Mouse (Mus musculus): ENCODE measurements at regions not wholly inside any gene's neighbourhood (a gene's known extent, or its start where the extent isn't known, plus 50 kb on each side); places are given as distances from the start of the nearest gene placed in this dataset.

- 89% methylated on average over 2 of the region's 2 CpGs for WGBS
- Histone ChIP-seq H3K27ac (ENCODE audit: insufficient read depth, low read depth, low read length) (no peak overlapping the region), H3K4me3 (ENCODE audit: insufficient read depth, low read depth, low read length) (no peak overlapping the region), H3K4me1 (ENCODE audit: control insufficient read depth, insufficient read depth, low read length) (no peaks in the 10 kb centered on the region)
- TF ChIP-seq POLR2A (IDR thresholded peaks at IDR 0.05; ENCODE audit: insufficient read depth, low read depth, low read length) (no peak), CTCF (IDR thresholded peaks at IDR 0.05; ENCODE audit: insufficient read depth, low read depth, low read length) (no peak)
Observed at GRCm38 (mm10) chr3:50970386-50970785, 253.9 kb upstream of the Noct start.

- Histone ChIP-seq H3K27ac (ENCODE audit: insufficient read depth, low read depth, low read length) (no peak overlapping the region), H3K4me3 (ENCODE audit: insufficient read depth, low read depth, low read length) (no peak overlapping the region), H3K4me1 (ENCODE audit: control insufficient read depth, insufficient read depth, low read length) (no peaks in the 10 kb centered on the region)
- TF ChIP-seq CTCF (IDR thresholded peaks at IDR 0.05; ENCODE audit: insufficient read depth, low read depth, low read length) (no peak), POLR2A (IDR thresholded peaks at IDR 0.05; ENCODE audit: insufficient read depth, low read depth, low read length) (no peak)
- WGBS: 87% methylated on average over 6 of the region's 6 CpGs
Observed at GRCm38 (mm10) chr3:50973081-50973480, 251.2 kb upstream of the Noct start.

- Histone ChIP-seq H3K4me1 (ENCODE audit: control insufficient read depth, insufficient read depth, low read length) (no peaks in the 10 kb centered on the region), H3K27ac (ENCODE audit: insufficient read depth, low read depth, low read length) (no peak overlapping the region)
- WGBS: 94% methylated on average over 5 of the region's 5 CpGs
Observed at GRCm38 (mm10) chr3:50976141-50976780, 248.0 kb upstream of the Noct start.

GRCm38 (mm10) chr3:50976818-50977217 lies 247.4 kb upstream of the Noct start:
- Histone ChIP-seq H3K27ac (ENCODE audit: insufficient read depth, low read depth, low read length) (no peak overlapping the region), H3K4me1 (ENCODE audit: control insufficient read depth, insufficient read depth, low read length) (no peaks in the 10 kb centered on the region), H3K4me3 (ENCODE audit: insufficient read depth, low read depth, low read length) (no peak overlapping the region)
- 78% methylated on average over 6 of the region's 6 CpGs for WGBS
- TF ChIP-seq POLR2A (IDR thresholded peaks at IDR 0.05; ENCODE audit: insufficient read depth, low read depth, low read length) (no peak), CTCF (IDR thresholded peaks at IDR 0.05; ENCODE audit: insufficient read depth, low read depth, low read length) (no peak)

More at GRCm38 (mm10) chr3:50976141-50976780, 248.0 kb upstream of the Noct start:
- H3K4me3 ChIP-seq (ENCODE audit: insufficient read depth, low read depth, low read length): no peak overlapping the region
- TF ChIP-seq CTCF (IDR thresholded peaks at IDR 0.05; ENCODE audit: insufficient read depth, low read depth, low read length) (no peak), POLR2A (IDR thresholded peaks at IDR 0.05; ENCODE audit: insufficient read depth, low read depth, low read length) (no peak)

GRCm38 (mm10) chr3:50978636-50979035 lies 245.6 kb upstream of the Noct start:
- WGBS: 86% methylated on average over 5 of the region's 5 CpGs
- no peak for TF ChIP-seq POLR2A (IDR thresholded peaks at IDR 0.05; ENCODE audit: insufficient read depth, low read depth, low read length)
- no peak for TF ChIP-seq CTCF (IDR thresholded peaks at IDR 0.05; ENCODE audit: insufficient read depth, low read depth, low read length)
- no peak overlapping the region for H3K4me3 ChIP-seq (ENCODE audit: insufficient read depth, low read depth, low read length)

GRCm38 (mm10) chr3:50979592-50979991 lies 244.7 kb upstream of the Noct start:
- Histone ChIP-seq H3K27ac (ENCODE audit: insufficient read depth, low read depth, low read length) (no peak overlapping the region), H3K4me1 (ENCODE audit: control insufficient read depth, insufficient read depth, low read length) (0 out of 2 replicates have a peak, but pooled peaks cover 2% of the 10 kb centered on the region), H3K4me3 (ENCODE audit: insufficient read depth, low read depth, low read length) (no peak overlapping the region)
- WGBS: 79% methylated on average over 3 of the region's 3 CpGs
- no peak for TF ChIP-seq POLR2A (IDR thresholded peaks at IDR 0.05; ENCODE audit: insufficient read depth, low read depth, low read length)
- no peak for TF ChIP-seq CTCF (IDR thresholded peaks at IDR 0.05; ENCODE audit: insufficient read depth, low read depth, low read length)

More at GRCm38 (mm10) chr3:50978636-50979035, 245.6 kb upstream of the Noct start:
- H3K4me1 ChIP-seq (ENCODE audit: control insufficient read depth, insufficient read depth, low read length): no peaks in the 10 kb centered on the region
- H3K27ac ChIP-seq (ENCODE audit: insufficient read depth, low read depth, low read length): no peak overlapping the region

GRCm38 (mm10) chr3:50981751-50982150 lies 242.5 kb upstream of the Noct start:
- no peak overlapping the region for H3K4me3 ChIP-seq (ENCODE audit: insufficient read depth, low read depth, low read length)
- H3K4me1 ChIP-seq (ENCODE audit: control insufficient read depth, insufficient read depth, low read length): 0 out of 2 replicates have a peak, but pooled peaks cover 2% of the 10 kb centered on the region
- H3K27ac ChIP-seq (ENCODE audit: insufficient read depth, low read depth, low read length): no peak overlapping the region
- 95% methylated on average over 7 of the region's 7 CpGs for WGBS
- no peak for TF ChIP-seq CTCF (IDR thresholded peaks at IDR 0.05; ENCODE audit: insufficient read depth, low read depth, low read length)
- TF ChIP-seq POLR2A (IDR thresholded peaks at IDR 0.05; ENCODE audit: insufficient read depth, low read depth, low read length): no peak

GRCm38 (mm10) chr3:50982649-50983048 lies 241.6 kb upstream of the Noct start:
- Histone ChIP-seq H3K27ac (ENCODE audit: insufficient read depth, low read depth, low read length) (no peak overlapping the region), H3K4me1 (ENCODE audit: control insufficient read depth, insufficient read depth, low read length) (0 out of 2 replicates have a peak, but pooled peaks cover 2% of the 10 kb centered on the region), H3K4me3 (ENCODE audit: insufficient read depth, low read depth, low read length) (no peak overlapping the region)
- WGBS: 67% methylated on average over 9 of the region's 9 CpGs
- TF ChIP-seq POLR2A (IDR thresholded peaks at IDR 0.05; ENCODE audit: insufficient read depth, low read depth, low read length): no peak

- WGBS: 80% methylated on average over 5 of the region's 5 CpGs
- H3K4me3 ChIP-seq (ENCODE audit: insufficient read depth, low read depth, low read length): no peak overlapping the region
- 0 out of 2 replicates have a peak, but pooled peaks cover 2% of the 10 kb centered on the region for H3K4me1 ChIP-seq (ENCODE audit: control insufficient read depth, insufficient read depth, low read length)
- no peak overlapping the region for H3K27ac ChIP-seq (ENCODE audit: insufficient read depth, low read depth, low read length)
- TF ChIP-seq CTCF (IDR thresholded peaks at IDR 0.05; ENCODE audit: insufficient read depth, low read depth, low read length) (no peak), POLR2A (IDR thresholded peaks at IDR 0.05; ENCODE audit: insufficient read depth, low read depth, low read length) (no peak)
Observed at GRCm38 (mm10) chr3:50983126-50983525, 241.1 kb upstream of the Noct start.
